Mouse (Mus musculus) heart, embryonic 11.5 days (tissue): ENCODE measurements around the gene Ush2a. TPM values are rescaled to one million over a fixed set of nuclear protein-coding genes. Genes with fewer than 3 reads are reported as not detected.

Experiments used
- ATAC-seq: fragments of 200-750 bp; cut with Nextera tagmentation; replicated peaks from 2 replicates; pipeline ENCODE4 v1.8.0; 2017; ENCODE audit warnings: moderate library complexity; ENCODE audit not compliant: insufficient number of reproducible peaks, low FRiP score, low TSS enrichment
- H3K27ac ChIP-seq: fragments of 300-500 bp; sonication (generic); 2 replicates; pipeline ENCODE4 v1.5.1; 2014; ENCODE audit warnings: mild to moderate bottlenecking, low read depth, low read length
- H3K27me3 ChIP-seq: fragments of 300-500 bp; sonication (generic); 2 replicates; pipeline ENCODE4 v1.6.1; 2014; ENCODE audit warnings: mild to moderate bottlenecking, low read length, mixed read lengths; ENCODE audit not compliant: control insufficient read depth, insufficient read depth
- H3K36me3 ChIP-seq: fragments of 300-500 bp; sonication (generic); 2 replicates; pipeline ENCODE4 v1.6.1; 2014; ENCODE audit warnings: mild to moderate bottlenecking, low read length, moderate library complexity, mixed read lengths; ENCODE audit not compliant: control insufficient read depth, insufficient read depth
- H3K4me1 ChIP-seq: fragments of 300-500 bp; sonication (generic); 2 replicates; pipeline ENCODE4 v1.6.1; 2014; ENCODE audit warnings: low read length; ENCODE audit not compliant: control insufficient read depth, insufficient read depth
- H3K4me2 ChIP-seq: fragments of 300-500 bp; sonication (generic); 2 replicates; pipeline ENCODE4 v1.6.1; 2014; ENCODE audit warnings: mild to moderate bottlenecking, moderate library complexity
- H3K4me3 ChIP-seq: fragments of 300-500 bp; sonication (generic); 2 replicates; pipeline ENCODE4 v1.5.1; 2014; ENCODE audit warnings: low read depth, low read length
- H3K9ac ChIP-seq: fragments of 300-500 bp; sonication (generic); 2 replicates; pipeline ENCODE4 v1.6.1; 2014; ENCODE audit warnings: mild to moderate bottlenecking, low read depth, low read length, moderate library complexity
- H3K9me3 ChIP-seq: fragments of 300-500 bp; sonication (generic); replicated peaks from 2 replicates; pipeline ENCODE4 v1.6.1; 2016; ENCODE audit warnings: low read length; ENCODE audit not compliant: control insufficient read depth
- WGBS: fragments of 180-500 bp; shearing (Covaris S2); extraction: QIAGEN DNeasy Blood & Tissue Kit; methylation state at CpG from one replicate; pipeline ENCODE4 v1.1.7; 2014; ENCODE audit not compliant: insufficient replicate concordance; 5-methylcytosine and 5-hydroxymethylcytosine counted together
- polyA plus RNA-seq: library from polyadenylated mRNA; unstranded; fragments of >200 nt; fragmentation: Nextera tagmentation; extraction: Ambion mirVana; gene quantifications from 2 replicates; pipeline ENCODE4 v1.2.1, GENCODE M21; 2014

Ush2a gene
- polyA plus RNA-seq, 1 experiment from 2014 or later, result 0.03 TPM

GRCm38 (mm10) chr1:188948276-188948675 is 686.5 kb downstream of the Ush2a start:
- Histone ChIP-seq H3K27ac (no peak overlapping the region), H3K9ac (no peak overlapping the region), H3K36me3 (no peaks in the 10 kb centered on the region), H3K9me3 (no peaks in the 10 kb centered on the region), H3K4me3 (no peak overlapping the region), H3K27me3 (no peaks in the 10 kb centered on the region), H3K4me1 (no peaks in the 10 kb centered on the region), H3K4me2 (no peak overlapping the region)
- no peak for ATAC-seq
- 77% methylated on average over 9 of the region's 9 CpGs for WGBS

- H3K9ac ChIP-seq, result no peak overlapping the region
- H3K36me3 ChIP-seq, result no peaks in the 10 kb centered on the region
- 86% methylated on average over 6 of the region's 6 CpGs for whole genome bisulfite sequencing
- no peak overlapping the region for H3K4me3 ChIP-seq
- no peak overlapping the region for H3K27ac ChIP-seq
- H3K4me2 ChIP-seq, result no peak overlapping the region
- ATAC-seq, result no peak
- no peaks in the 10 kb centered on the region for H3K9me3 ChIP-seq
- H3K27me3 ChIP-seq, result no peaks in the 10 kb centered on the region
- no peaks in the 10 kb centered on the region for H3K4me1 ChIP-seq
These were observed 689.3 kb downstream of the Ush2a start for GRCm38 (mm10) chr1:188951091-188951490.

GRCm38 (mm10) chr1:188952501-188952900 is 690.7 kb downstream of the Ush2a start:
- no peak overlapping the region for H3K4me3 ChIP-seq
- H3K36me3 ChIP-seq, result no peaks in the 10 kb centered on the region
- no peak for ATAC-seq
- no peak overlapping the region for H3K9ac ChIP-seq
- no peaks in the 10 kb centered on the region for H3K9me3 ChIP-seq
- H3K27me3 ChIP-seq, result no peaks in the 10 kb centered on the region
- WGBS, result 83% methylated on average over 4 of the region's 4 CpGs
- no peak overlapping the region for H3K4me2 ChIP-seq
- no peaks in the 10 kb centered on the region for H3K4me1 ChIP-seq
- no peak overlapping the region for H3K27ac ChIP-seq

- peak overlapping the region; percentile 74 for H3K27ac ChIP-seq
- WGBS, result 82% methylated on average over 6 of the region's 6 CpGs
- no peak overlapping the region for H3K4me2 ChIP-seq
- no peaks in the 10 kb centered on the region for H3K9me3 ChIP-seq
- no peaks in the 10 kb centered on the region for H3K4me1 ChIP-seq
- no peak overlapping the region for H3K4me3 ChIP-seq
- peaks cover 28% of the 10 kb centered on the region for H3K36me3 ChIP-seq
- H3K9ac ChIP-seq, result no peak overlapping the region
- H3K27me3 ChIP-seq, result no peaks in the 10 kb centered on the region
- ATAC-seq, result peak; percentile 90
These were observed 711.3 kb downstream of the Ush2a start for GRCm38 (mm10) chr1:188973078-188973477.

GRCm38 (mm10) chr1:188973926-188974325 is 712.1 kb downstream of the Ush2a start:
- Histone ChIP-seq H3K36me3 (peaks cover 30% of the 10 kb centered on the region), H3K9me3 (no peaks in the 10 kb centered on the region), H3K4me1 (no peaks in the 10 kb centered on the region), H3K9ac (no peak overlapping the region), H3K4me3 (no peak overlapping the region), H3K27me3 (no peaks in the 10 kb centered on the region), H3K4me2 (no peak overlapping the region), H3K27ac (peak overlapping the region; percentile 82)
- WGBS, result 85% methylated on average over 16 of the region's 16 CpGs
- peak; percentile 85 for ATAC-seq

GRCm38 (mm10) chr1:188980050-188980449 is 718.2 kb downstream of the Ush2a start:
- Histone ChIP-seq H3K9me3 (no peaks in the 10 kb centered on the region), H3K36me3 (peaks cover 24% of the 10 kb centered on the region)
- ATAC-seq, result 0 out of 2 replicates have a peak, but pooled peaks have one; percentile 57

GRCm38 (mm10) chr1:188993218-188993617 is 731.4 kb downstream of the Ush2a start:
- WGBS, result 53% methylated on average over 4 of the region's 4 CpGs
- peaks cover 14% of the 10 kb centered on the region; the same call in 1 of the 2 replicates for H3K36me3 ChIP-seq

More at GRCm38 (mm10) chr1:188980050-188980449, 718.2 kb downstream of the Ush2a start:
- WGBS, result 30% methylated on average over 3 of the region's 3 CpGs
- H3K27ac ChIP-seq, result no peak overlapping the region
- H3K4me3 ChIP-seq, result no peak overlapping the region
- H3K4me1 ChIP-seq, result no peaks in the 10 kb centered on the region
- no peak overlapping the region for H3K9ac ChIP-seq
- no peaks in the 10 kb centered on the region for H3K27me3 ChIP-seq
- H3K4me2 ChIP-seq, result no peak overlapping the region

GRCm38 (mm10) chr1:188997921-188998320 is 736.1 kb downstream of the Ush2a start:
- Histone ChIP-seq H3K4me2 (no peak overlapping the region), H3K4me3 (no peak overlapping the region), H3K27ac (no peak overlapping the region), H3K9ac (no peak overlapping the region), H3K9me3 (no peaks in the 10 kb centered on the region), H3K4me1 (no peaks in the 10 kb centered on the region), H3K36me3 (peaks cover 7% of the 10 kb centered on the region; the same call in 1 of the 2 replicates), H3K27me3 (no peaks in the 10 kb centered on the region)
- 95% methylated on average over 3 of the region's 3 CpGs for WGBS
- ATAC-seq, result no peak

More at GRCm38 (mm10) chr1:188993218-188993617, 731.4 kb downstream of the Ush2a start:
- no peaks in the 10 kb centered on the region for H3K27me3 ChIP-seq
- no peak for ATAC-seq
- no peaks in the 10 kb centered on the region for H3K9me3 ChIP-seq
- no peak overlapping the region for H3K4me3 ChIP-seq
- no peaks in the 10 kb centered on the region for H3K4me1 ChIP-seq
- H3K9ac ChIP-seq, result no peak overlapping the region
- H3K4me2 ChIP-seq, result no peak overlapping the region
- no peak overlapping the region for H3K27ac ChIP-seq

- Histone ChIP-seq H3K9ac (no peak overlapping the region), H3K9me3 (no peaks in the 10 kb centered on the region), H3K36me3 (peaks cover 7% of the 10 kb centered on the region; the same call in 1 of the 2 replicates), H3K4me1 (no peaks in the 10 kb centered on the region), H3K27me3 (no peaks in the 10 kb centered on the region), H3K4me2 (no peak overlapping the region), H3K27ac (no peak overlapping the region), H3K4me3 (no peak overlapping the region)
- WGBS, result 87% methylated on average over 10 of the region's 10 CpGs
- ATAC-seq, result no peak
These were observed 738.2 kb downstream of the Ush2a start for GRCm38 (mm10) chr1:188999981-189000380.
